Mouse (Mus musculus) hindbrain, embryonic 10.5 days (tissue): Measurements from ENCODE around the gene Kmt2c. TPM values are rescaled to one million over a fixed set of nuclear protein-coding genes. Genes with fewer than 3 reads are reported as not detected.

Experiments used
- DNase-seq: peaks from one replicate; pipeline ENCODE4 v3.0.0-alpha.2; 2017; ENCODE audit warnings: low spot score
- H3K27ac ChIP-seq: fragments of 300-500 bp; sonication (generic); 2 replicates; pipeline ENCODE4 v1.5.1; 2016; ENCODE audit warnings: mild to moderate bottlenecking, moderate library complexity
- H3K27me3 ChIP-seq: fragments of 300-500 bp; sonication (generic); 2 replicates; pipeline ENCODE4 v1.6.1; 2016; ENCODE audit warnings: mild to moderate bottlenecking; ENCODE audit not compliant: poor library complexity, insufficient read depth, severe bottlenecking
- H3K36me3 ChIP-seq: fragments of 300-500 bp; sonication (generic); 2 replicates; pipeline ENCODE4 v1.6.1; 2016; ENCODE audit warnings: mild to moderate bottlenecking, moderate library complexity
- H3K4me1 ChIP-seq: fragments of 300-500 bp; sonication (generic); replicated peaks from 2 replicates; pipeline ENCODE4 v1.6.1; 2016; ENCODE audit warnings: mild to moderate bottlenecking
- H3K4me3 ChIP-seq: fragments of 300-500 bp; sonication (generic); 2 replicates; pipeline ENCODE4 v1.5.1; 2016; ENCODE audit warnings: mild to moderate bottlenecking, moderate library complexity
- H3K9me3 ChIP-seq: fragments of 300-500 bp; sonication (generic); 2 replicates; pipeline ENCODE4 v1.6.1; 2016; ENCODE audit warnings: mild to moderate bottlenecking, moderate library complexity
- WGBS: fragments of 180-500 bp; shearing (Covaris S2); methylation state at CpG from one replicate; pipeline ENCODE4 v1.1.7; 2016; 5-methylcytosine and 5-hydroxymethylcytosine counted together
- polyA plus RNA-seq: library from polyadenylated mRNA; unstranded; fragments of >200 nt; fragmentation: Nextera tagmentation; extraction: Ambion mirVana; gene quantifications from 2 replicates; pipeline ENCODE4 v1.2.1, GENCODE M21; 2016

The Kmt2c gene
- polyA plus RNA-seq, 1 experiment from 2014 or later, result 12.2 TPM

DNA sequence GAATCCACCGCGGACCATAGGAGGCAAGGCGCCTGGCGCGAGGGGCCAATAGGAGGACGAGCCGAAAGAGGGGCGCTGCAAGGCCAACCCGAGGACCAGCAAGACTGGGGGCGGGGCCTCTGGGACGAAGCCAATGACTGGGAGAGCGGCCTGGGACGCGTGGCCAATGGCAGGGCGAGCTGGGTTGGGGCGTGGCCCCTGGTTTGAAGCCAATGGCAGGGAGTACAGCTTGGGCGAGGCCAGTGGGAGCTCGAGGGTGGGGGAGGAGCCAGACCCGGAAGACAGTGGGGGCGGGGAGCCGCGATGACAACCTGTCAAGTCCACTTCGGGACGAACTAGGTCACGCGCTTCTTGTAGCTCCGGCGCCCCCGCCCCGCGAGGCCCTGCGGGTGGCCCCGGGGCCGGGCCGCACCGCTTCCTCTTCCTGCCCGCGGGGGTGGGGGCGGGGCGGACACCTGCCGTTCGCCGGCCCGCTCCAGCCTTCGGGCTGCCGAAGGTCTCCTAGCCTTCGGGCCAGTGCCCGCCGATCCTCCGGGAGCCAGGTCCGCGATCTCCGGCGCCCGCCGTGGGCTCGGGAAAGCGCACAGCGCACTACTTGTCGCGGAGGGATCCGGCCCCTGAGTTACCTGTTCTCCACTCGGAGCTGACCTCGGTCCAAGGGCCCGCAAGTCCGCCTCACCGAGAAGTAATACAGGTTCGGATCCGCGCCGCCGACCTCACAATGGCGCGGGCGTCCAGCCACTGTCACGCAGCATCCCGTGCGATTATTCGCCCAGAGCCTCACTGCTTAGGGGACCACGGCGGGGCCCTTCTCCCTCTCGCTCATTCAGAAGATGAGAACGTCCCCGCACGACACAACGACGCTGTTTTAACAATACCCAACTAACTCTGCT is 31.2 kb upstream of the Kmt2c start:
- DNase-seq, result peak; percentile 100
- H3K36me3 ChIP-seq, result no peaks in the 10 kb centered on the region
- peak overlapping the region; percentile 70 for H3K4me3 ChIP-seq
- no peaks in the 10 kb centered on the region for H3K9me3 ChIP-seq
- peak overlapping the region; percentile 95 for H3K27ac ChIP-seq
- WGBS, result under 1% methylated on average over 87 of the region's 87 CpGs
- H3K27me3 ChIP-seq, result no peaks in the 10 kb centered on the region
- H3K4me1 ChIP-seq, result peaks cover 28% of the 10 kb centered on the region

DNA sequence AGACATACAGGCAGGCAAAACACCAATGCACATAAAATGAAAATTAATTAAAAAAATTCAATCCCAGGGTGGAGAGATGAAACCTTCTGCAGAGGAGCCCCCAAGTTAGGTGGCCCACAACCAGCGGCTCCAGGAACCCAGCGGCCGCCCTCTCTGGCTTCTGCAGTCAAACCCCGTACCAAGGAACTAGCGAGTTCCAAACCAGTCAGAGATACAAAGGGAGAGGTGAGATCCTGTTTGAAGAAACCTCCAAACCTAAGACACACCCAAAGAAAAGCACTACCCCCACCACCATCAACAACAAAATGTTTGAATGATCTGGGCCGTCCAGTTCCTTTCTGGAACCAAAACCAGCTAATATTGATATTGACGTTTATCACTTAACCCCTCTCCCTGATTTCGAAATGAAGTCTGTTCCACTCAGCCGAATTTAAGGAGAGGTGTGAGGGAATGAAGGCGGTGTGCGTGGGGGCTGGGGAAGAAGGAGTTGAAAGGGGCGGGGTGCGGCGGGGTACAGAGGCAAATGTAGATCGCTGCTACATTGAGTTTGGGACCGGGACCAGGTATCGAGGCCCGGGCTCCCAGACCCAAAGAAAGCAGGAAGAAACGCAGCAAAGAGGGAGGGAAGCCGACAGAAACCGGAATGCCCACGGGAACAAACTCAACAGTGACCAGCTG is 30.4 kb upstream of the Kmt2c start:
- peaks cover 28% of the 10 kb centered on the region for H3K4me1 ChIP-seq
- 10% methylated on average over 22 of the region's 22 CpGs for WGBS
- DNase-seq, result no peak

GRCm38 (mm10) chr5:25527971-25528370 is 29.4 kb upstream of the Kmt2c start:
- Histone ChIP-seq H3K36me3 (no peaks in the 10 kb centered on the region), H3K9me3 (no peaks in the 10 kb centered on the region), H3K27ac (no peak overlapping the region), H3K4me3 (no peak overlapping the region), H3K4me1 (peaks cover 28% of the 10 kb centered on the region), H3K27me3 (no peaks in the 10 kb centered on the region)
- DNase-seq, result no peak
- 82% methylated on average over 1 of the region's 1 CpGs for WGBS

More for the DNA sequence above, 30.4 kb upstream of the Kmt2c start:
- peak overlapping the region; percentile 95 for H3K27ac ChIP-seq
- H3K27me3 ChIP-seq, result no peaks in the 10 kb centered on the region
- no peaks in the 10 kb centered on the region for H3K36me3 ChIP-seq
- H3K4me3 ChIP-seq, result peak overlapping the region; percentile 70
- no peaks in the 10 kb centered on the region for H3K9me3 ChIP-seq

DNA sequence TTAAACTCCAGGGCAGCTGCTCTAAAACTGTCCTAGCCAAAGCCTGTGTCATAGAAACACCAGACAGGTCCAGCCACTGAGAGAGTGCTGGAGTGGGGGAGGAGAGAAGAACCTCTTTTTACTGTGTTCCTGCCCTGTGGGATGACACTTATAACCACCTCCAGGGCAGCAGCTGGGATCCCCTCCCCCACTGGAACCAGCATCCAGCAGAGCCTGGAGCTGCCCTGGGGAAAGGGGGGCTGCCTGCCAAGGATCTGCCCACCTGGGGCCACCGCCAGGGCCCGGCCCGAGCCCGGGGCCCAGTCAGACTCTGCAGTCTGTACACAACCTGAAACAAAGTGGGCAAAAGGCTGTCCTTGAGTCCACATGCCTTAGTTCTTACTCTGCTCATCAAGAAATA is 28.3 kb upstream of the Kmt2c start:
- 46% methylated on average over 4 of the region's 4 CpGs for WGBS
- H3K36me3 ChIP-seq, result no peaks in the 10 kb centered on the region
- H3K4me3 ChIP-seq, result no peak overlapping the region
- no peaks in the 10 kb centered on the region for H3K27me3 ChIP-seq
- no peak overlapping the region for H3K27ac ChIP-seq
- DNase-seq, result no peak
- H3K9me3 ChIP-seq, result no peaks in the 10 kb centered on the region
- H3K4me1 ChIP-seq, result peaks cover 26% of the 10 kb centered on the region

DNA sequence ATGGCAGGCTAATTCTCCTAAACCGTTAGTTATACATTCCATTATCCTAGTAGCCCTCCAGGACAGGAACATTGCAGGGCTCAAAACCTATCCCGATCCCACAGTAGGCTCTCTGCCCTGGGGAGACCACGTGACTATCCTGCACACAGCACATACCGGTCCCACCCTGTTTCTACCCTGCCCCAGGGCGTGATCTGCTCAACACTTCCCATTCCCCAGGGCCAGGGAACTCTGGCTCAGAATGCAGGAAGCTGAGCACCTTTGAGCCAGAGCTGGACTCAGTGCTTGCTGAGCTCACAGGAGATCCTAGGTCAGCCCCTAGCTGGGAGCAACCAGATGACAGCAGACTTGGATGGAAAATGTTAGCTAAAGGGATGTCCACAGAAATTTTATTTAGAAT is 27.5 kb upstream of the Kmt2c start:
- H3K27me3 ChIP-seq, result no peaks in the 10 kb centered on the region
- no peak for DNase-seq
- 48% methylated on average over 5 of the region's 5 CpGs for WGBS

DNA sequence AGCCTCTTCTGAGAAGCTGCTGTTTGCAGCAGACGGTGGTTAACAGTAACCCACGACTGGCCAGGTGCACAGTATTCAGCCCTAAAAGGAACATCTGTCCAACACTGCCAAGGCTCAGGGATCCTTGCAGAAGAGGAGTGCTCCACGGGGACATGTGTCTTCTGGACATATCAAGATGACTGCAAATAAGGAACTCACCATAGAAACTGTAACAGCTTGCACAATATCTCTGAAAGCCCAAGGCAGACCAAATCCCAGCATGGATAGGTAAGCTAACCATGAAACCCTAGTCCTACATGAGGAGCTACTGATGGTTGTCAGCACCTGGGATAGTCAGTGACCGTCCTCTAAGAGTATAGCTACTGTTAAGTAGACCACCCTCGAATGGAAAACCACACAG is 22.9 kb upstream of the Kmt2c start:
- no peak overlapping the region for H3K27ac ChIP-seq

More for the DNA sequence above, 27.5 kb upstream of the Kmt2c start:
- Histone ChIP-seq H3K9me3 (no peaks in the 10 kb centered on the region), H3K4me3 (no peak overlapping the region), H3K4me1 (peaks cover 26% of the 10 kb centered on the region), H3K27ac (no peak overlapping the region), H3K36me3 (no peaks in the 10 kb centered on the region)

DNA sequence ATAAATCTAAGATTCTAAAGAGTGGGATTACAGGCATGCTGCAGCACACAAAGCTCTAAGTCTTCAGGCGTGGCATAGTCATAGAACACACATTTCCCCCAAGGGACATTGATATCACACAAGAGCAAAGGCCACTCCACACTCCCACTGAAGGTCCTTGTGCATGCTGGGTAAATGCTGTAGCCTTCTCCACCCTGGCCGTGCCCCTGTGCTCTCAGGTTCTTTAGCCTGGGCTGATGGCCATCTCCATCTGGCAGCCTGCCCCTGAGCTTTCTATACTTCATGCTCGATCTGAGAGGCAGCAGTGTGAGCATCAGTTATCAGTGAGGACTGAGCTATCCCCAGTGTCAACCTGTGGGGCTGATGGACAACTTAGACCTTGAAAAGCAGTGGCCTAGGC is 21.2 kb upstream of the Kmt2c start:
- no peaks in the 10 kb centered on the region for H3K27me3 ChIP-seq
- DNase-seq, result no peak
- H3K36me3 ChIP-seq, result no peaks in the 10 kb centered on the region
- no peak overlapping the region for H3K4me3 ChIP-seq
- no peaks in the 10 kb centered on the region for H3K4me1 ChIP-seq
- H3K27ac ChIP-seq, result no peak overlapping the region
- 79% methylated on average over 3 of the region's 3 CpGs for WGBS
- H3K9me3 ChIP-seq, result no peaks in the 10 kb centered on the region

More for the DNA sequence above, 22.9 kb upstream of the Kmt2c start:
- Histone ChIP-seq H3K9me3 (no peaks in the 10 kb centered on the region), H3K4me1 (peaks cover 4% of the 10 kb centered on the region; the same call in 1 of the 2 replicates), H3K36me3 (no peaks in the 10 kb centered on the region), H3K4me3 (no peak overlapping the region), H3K27me3 (no peaks in the 10 kb centered on the region)
- whole genome bisulfite sequencing, result 87% methylated on average over 5 of the region's 5 CpGs
- DNase-seq, result no peak

- DNase-seq, result no peak
- no peaks in the 10 kb centered on the region for H3K9me3 ChIP-seq
- no peak overlapping the region for H3K27ac ChIP-seq
- no peaks in the 10 kb centered on the region for H3K4me1 ChIP-seq
- no peak overlapping the region for H3K4me3 ChIP-seq
- 86% methylated on average over 5 of the region's 5 CpGs for WGBS
- no peaks in the 10 kb centered on the region for H3K36me3 ChIP-seq
- H3K27me3 ChIP-seq, result no peaks in the 10 kb centered on the region
Observed at GRCm38 (mm10) chr5:25517550-25517949, 19.0 kb upstream of the Kmt2c start.

GRCm38 (mm10) chr5:25516301-25516895 is 17.8 kb upstream of the Kmt2c start:
- Histone ChIP-seq H3K36me3 (no peaks in the 10 kb centered on the region), H3K4me3 (no peak overlapping the region), H3K27ac (no peak overlapping the region), H3K9me3 (no peaks in the 10 kb centered on the region), H3K4me1 (no peaks in the 10 kb centered on the region), H3K27me3 (no peaks in the 10 kb centered on the region)
- no peak for DNase-seq
- WGBS, result 93% methylated on average over 11 of the region's 11 CpGs

GRCm38 (mm10) chr5:25515767-25516166 is 17.2 kb upstream of the Kmt2c start, which contains the start of gene Cct8l1:
Cct8l1 (plus strand) TSS chr5:25516067.
- Histone ChIP-seq H3K27ac (no peak within 1 kb of the TSS), H3K4me1 (no peaks in the 10 kb centered on the region), H3K36me3 (no peaks in the 10 kb centered on the region), H3K27me3 (no peaks in the 10 kb centered on the region), H3K9me3 (no peaks in the 10 kb centered on the region), H3K4me3 (no peak within 1 kb of the TSS)
- no peak for DNase-seq
- 92% methylated on average over 5 of the region's 5 CpGs for WGBS

DNA sequence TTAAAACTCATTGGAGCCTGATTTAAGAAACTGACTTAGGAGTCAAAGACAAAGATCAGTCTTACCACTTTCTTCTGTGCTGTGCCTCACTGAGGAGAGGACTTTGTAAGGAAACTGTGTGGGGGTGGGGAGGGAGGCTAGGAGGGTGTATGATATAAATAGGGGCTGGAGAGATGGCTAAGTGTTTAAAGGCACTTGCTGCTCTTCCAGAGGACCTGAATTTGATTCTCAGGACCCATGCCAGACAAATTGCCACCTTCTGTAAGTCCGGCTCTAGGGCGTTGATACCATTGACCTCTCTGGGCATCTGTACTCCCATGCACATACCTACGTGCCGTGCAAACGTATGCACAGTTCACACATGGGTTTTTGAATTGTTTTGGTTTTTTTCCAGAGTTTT is 7.5 kb upstream of the Kmt2c start:
- no peak for DNase-seq
- no peaks in the 10 kb centered on the region for H3K9me3 ChIP-seq
- no peak overlapping the region for H3K27ac ChIP-seq
- no peak overlapping the region for H3K4me3 ChIP-seq
- H3K27me3 ChIP-seq, result no peaks in the 10 kb centered on the region
- H3K36me3 ChIP-seq, result no peaks in the 10 kb centered on the region
- WGBS, result 90% methylated on average over 5 of the region's 5 CpGs
- no peaks in the 10 kb centered on the region for H3K4me1 ChIP-seq

- H3K36me3 ChIP-seq, result no peaks in the 10 kb centered on the region
- no peak overlapping the region for H3K27ac ChIP-seq
- no peaks in the 10 kb centered on the region for H3K27me3 ChIP-seq
- no peaks in the 10 kb centered on the region for H3K9me3 ChIP-seq
- DNase-seq, result no peak
- H3K4me1 ChIP-seq, result peaks cover 15% of the 10 kb centered on the region
- WGBS, result 69% methylated on average over 7 of the region's 7 CpGs
- H3K4me3 ChIP-seq, result peak overlapping the region; percentile 82
Observed at GRCm38 (mm10) chr5:25500686-25501085, 2.1 kb upstream of the Kmt2c start.
